Comparison of ENCODE assay signal across 11 mouse cellular contexts in genomic region chr4:145222064-145222463, GRCm38 (mm10). TPM values are rescaled to one million over a fixed set of nuclear protein-coding genes. Genes with fewer than 3 reads are reported as not detected.
DNase-seq lines count a peak whose midpoint lies in the region; ATAC-seq lines count a peak whose summit lies in the region.
"Had no signal": no experiment of that assay in that cellular context is flagged by ENCODE, and none has a peak within 500 bp of the region (broad histone marks: within the 10 kb centered on the region; RNA-seq: fewer than 3 reads in every experiment).

No protein-coding gene starts in this region.

- H3K36me3 ChIP-seq in heart, embryonic 10.5 days: no peaks in the 10 kb centered on the region
- no peaks in the 10 kb centered on the region for H3K36me3 ChIP-seq in liver, embryonic 11.5 days (ENCODE audit: control insufficient read depth, insufficient read depth, low read length)
- H3K36me3 ChIP-seq: hindbrain, embryonic 10.5 days; limb, embryonic 12.5 days had no signal

- peak; percentile 92 for ATAC-seq in liver, embryonic 11.5 days (replicated peaks; ENCODE audit: low FRiP score)

- no peaks in the 10 kb centered on the region for H3K9me3 ChIP-seq in heart, embryonic 10.5 days
- no peaks in the 10 kb centered on the region for H3K9me3 ChIP-seq in liver, embryonic 11.5 days (ENCODE audit: control insufficient read depth, low read length)
- H3K9me3 ChIP-seq: hindbrain, embryonic 10.5 days; limb, embryonic 12.5 days had no signal

- H3K27me3 ChIP-seq in heart, embryonic 10.5 days (ENCODE audit: insufficient read depth, poor library complexity, severe bottlenecking): peaks cover 9% of the 10 kb centered on the region; the same call in 1 of the 2 replicates
- no peaks in the 10 kb centered on the region for H3K27me3 ChIP-seq in liver, embryonic 11.5 days (replicated peaks; ENCODE audit: control insufficient read depth, insufficient read depth, low read length)
- H3K27me3 ChIP-seq: limb, embryonic 12.5 days had no signal

- intact Hi-C loops in heart, postnatal 36 days (cut with DNase I): no loop called here

- DNase-seq in heart, embryonic 10.5 days (ENCODE audit: low spot score): no peak
- no peak for DNase-seq in heart, postnatal 36 days
- DNase-seq in thymus, postnatal 25 days: peak; percentile 12
- no peak for DNase-seq in thymus, adult 18-20 months
- DNase-seq in liver, embryonic 11.5 days (ENCODE audit: low spot score): no peak
- peak; percentile 23 for DNase-seq in yolk sac, embryonic 10.5 days (ENCODE audit: low spot score)
- no peak for DNase-seq in lung, adult 18-20 months
- no peak for DNase-seq in urinary bladder, postnatal 14 days (ENCODE audit: low spot score)
- DNase-seq: kidney, postnatal 4 days had no signal

- H3K9ac ChIP-seq in liver, embryonic 11.5 days (ENCODE audit: low read depth, low read length): 0 out of 2 replicates have a peak overlapping the region, but pooled peaks have one; percentile 25
- H3K9ac ChIP-seq: limb, embryonic 12.5 days had no signal

- H3K27ac ChIP-seq in heart, embryonic 10.5 days: peak overlapping the region; percentile 1; the same call in 1 of the 2 replicates
- no peak overlapping the region for H3K27ac ChIP-seq in liver, embryonic 11.5 days (ENCODE audit: low read depth, low read length)
- H3K27ac ChIP-seq: hindbrain, embryonic 10.5 days; limb, embryonic 12.5 days had no signal

- H3K4me1 ChIP-seq in heart, embryonic 10.5 days: no peaks in the 10 kb centered on the region; the same call in 1 of the 2 replicates
- peaks cover 9% of the 10 kb centered on the region for H3K4me1 ChIP-seq in liver, embryonic 11.5 days (replicated peaks; ENCODE audit: control insufficient read depth, insufficient read depth, low read length)
- H3K4me1 ChIP-seq: hindbrain, embryonic 10.5 days had no signal

- no peak overlapping the region for H3K4me2 ChIP-seq in liver, embryonic 11.5 days
- H3K4me2 ChIP-seq: limb, embryonic 12.5 days had no signal

- H3K4me3 ChIP-seq in heart, embryonic 10.5 days: no peak overlapping the region
- H3K4me3 ChIP-seq in liver, embryonic 11.5 days (ENCODE audit: low read depth, low read length): no peak overlapping the region
- H3K4me3 ChIP-seq: hindbrain, embryonic 10.5 days; limb, embryonic 12.5 days had no signal

- WGBS in heart, embryonic 10.5 days: 51% methylated on average over 8 of the region's 8 CpGs
- 44% methylated on average over 8 of the region's 8 CpGs for WGBS in liver, embryonic 11.5 days

RNA-seq across cellular contexts. Expression of gene Tnfrsf1b, which starts 24.6 kb away (rescaled TPM):
- polyA plus RNA-seq in heart, embryonic 10.5 days (2016; fragmentation: Nextera tagmentation; extraction: Ambion mirVana): 2.5 and 4.2 TPM in 2 replicates
- total RNA-seq in heart, postnatal 36 days (2021): 1 to 10 TPM; 6.0 to 8.1 TPM
- 5.7 and 6.5 TPM in 2 replicates for polyA plus RNA-seq in liver, embryonic 11.5 days (2014; fragmentation: Nextera tagmentation; extraction: Ambion mirVana)

RNA-seq across cellular contexts. Expression of gene Vps13d, which starts 27.3 kb away (rescaled TPM):
- 6.3 and 6.4 TPM in 2 replicates for polyA plus RNA-seq in heart, embryonic 10.5 days (2016; fragmentation: Nextera tagmentation; extraction: Ambion mirVana)
- total RNA-seq in heart, postnatal 36 days (2021): 10 to 100 TPM; 70.1 to 73.5 TPM
- polyA plus RNA-seq in liver, embryonic 11.5 days (2014; fragmentation: Nextera tagmentation; extraction: Ambion mirVana): 7.4 and 11.7 TPM in 2 replicates

Comparison
In these comparisons a context has a peak if more than half of its experiments do, and no peak if none do; other contexts are left out.
1. DNase-seq: peak in thymus, postnatal 25 days (single experiment) and yolk sac, embryonic 10.5 days (single experiment); none in heart, embryonic 10.5 days (single experiment), heart, postnatal 36 days (0 of 2), thymus, adult 18-20 months (0 of 2), liver, embryonic 11.5 days (single experiment), lung, adult 18-20 months (0 of 2) and urinary bladder, postnatal 14 days (single experiment).